Mouse (Mus musculus) testis, adult 2 months (tissue): ENCODE results near the gene Tanc1.

Experiments
- CTCF ChIP-seq: fragments of 200-500 bp; IDR thresholded peaks from 2 replicates; pipeline ENCODE4 v1.5.1; 2012; ENCODE audit warnings: low read depth, mild to moderate bottlenecking, inconsistent platforms, low read length, moderate library complexity; ENCODE audit not compliant: control insufficient read depth, insufficient read depth, insufficient replicate concordance
- POLR2A ChIP-seq: fragments of 200-500 bp; IDR thresholded peaks from 2 replicates; pipeline ENCODE4 v1.6.1; 2012; ENCODE audit warnings: low read depth, mild to moderate bottlenecking, inconsistent platforms, low read length, moderate library complexity; ENCODE audit not compliant: control insufficient read depth

GRCm38 (mm10) chr2:59798934-59799532 is 187.2 kb downstream of the Tanc1 start:
- TF ChIP-seq CTCF, result no peak
- TF ChIP-seq POLR2A, result no peak
